8 mouse cellular contexts compared by ENCODE assay signal in genomic region chr4:126296617-126297101, GRCm38 (mm10). TPM values are rescaled to one million over a fixed set of nuclear protein-coding genes. Genes with fewer than 3 reads are reported as not detected.
A peak's percentile ranks its signal among the peaks of the same experiment; 100 is the strongest.
DNase-seq lines count a peak whose midpoint lies in the region; ATAC-seq lines count a peak whose summit lies in the region.

No protein-coding gene starts in this region.

- peak overlapping the region; percentile 65 for H3K4me2 ChIP-seq in embryonic facial prominence, embryonic 13.5 days
- peak overlapping the region; percentile 67 for H3K4me2 ChIP-seq in heart, embryonic 13.5 days
- peak overlapping the region; percentile 60 for H3K4me2 ChIP-seq in kidney, embryonic 15.5 days

- peak overlapping the region; percentile 68 for H3K9ac ChIP-seq in embryonic facial prominence, embryonic 13.5 days
- H3K9ac ChIP-seq in heart, embryonic 13.5 days: peak overlapping the region; percentile 73
- peak overlapping the region; percentile 47 for H3K9ac ChIP-seq in kidney, embryonic 15.5 days

- peak overlapping the region; percentile 33 for H3K4me3 ChIP-seq in embryonic facial prominence, embryonic 13.5 days
- peak overlapping the region; percentile 41 for H3K4me3 ChIP-seq in heart, embryonic 13.5 days
- peak overlapping the region; percentile 30 for H3K4me3 ChIP-seq in kidney, embryonic 15.5 days (replicated peaks)

- H3K4me1 ChIP-seq in embryonic facial prominence, embryonic 13.5 days: peaks cover 52% of the 10 kb centered on the region
- peaks cover 27% of the 10 kb centered on the region for H3K4me1 ChIP-seq in heart, embryonic 13.5 days
- H3K4me1 ChIP-seq in kidney, embryonic 15.5 days: peaks cover 31% of the 10 kb centered on the region

- peak overlapping the region; percentile 80 for H3K27ac ChIP-seq in embryonic facial prominence, embryonic 13.5 days
- H3K27ac ChIP-seq in heart, embryonic 13.5 days (replicated peaks): 0 out of 2 replicates have a peak overlapping the region, but pooled peaks have one; percentile 1
- H3K27ac ChIP-seq in kidney, embryonic 15.5 days: 0 out of 2 replicates have a peak overlapping the region, but pooled peaks have one; percentile 51

- H3K9me3 ChIP-seq in embryonic facial prominence, embryonic 13.5 days: no peaks in the 10 kb centered on the region
- no peaks in the 10 kb centered on the region for H3K9me3 ChIP-seq in heart, embryonic 13.5 days
- H3K9me3 ChIP-seq in kidney, embryonic 15.5 days (replicated peaks): no peaks in the 10 kb centered on the region

- WGBS in embryonic facial prominence, embryonic 13.5 days: 1% methylated on average over 34 of the region's 34 CpGs
- 1% methylated on average over 34 of the region's 34 CpGs for WGBS in heart, embryonic 13.5 days
- WGBS in kidney, embryonic 15.5 days: 2% methylated on average over 34 of the region's 34 CpGs

- H3K27me3 ChIP-seq in embryonic facial prominence, embryonic 13.5 days: peaks cover 35% of the 10 kb centered on the region
- peaks cover 68% of the 10 kb centered on the region for H3K27me3 ChIP-seq in heart, embryonic 13.5 days (replicated peaks)
- peaks cover 65% of the 10 kb centered on the region for H3K27me3 ChIP-seq in kidney, embryonic 15.5 days

- peaks cover 11% of the 10 kb centered on the region; the same call in 1 of the 2 replicates for H3K36me3 ChIP-seq in embryonic facial prominence, embryonic 13.5 days
- no peaks in the 10 kb centered on the region for H3K36me3 ChIP-seq in heart, embryonic 13.5 days
- H3K36me3 ChIP-seq in kidney, embryonic 15.5 days: no peaks in the 10 kb centered on the region

- peak; percentile 84 for DNase-seq in adrenal gland, adult 2 months
- peak; percentile 83 for DNase-seq in lung, postnatal 10 days
- DNase-seq in retina, postnatal 1 day: peak; percentile 61
- no peak for DNase-seq in layer of hippocampus, adult 11-12 months (ENCODE audit: low spot score)

- ATAC-seq in CD4-positive, CD25-positive, alpha-beta regulatory T cell, adult 4 months: peak; percentile 57
- no peak for ATAC-seq in embryonic facial prominence, embryonic 13.5 days (ENCODE audit: insufficient number of reproducible peaks, insufficient read depth, low FRiP score, low TSS enrichment, low read depth)
- ATAC-seq in heart, embryonic 13.5 days (ENCODE audit: extremely low read depth, insufficient number of reproducible peaks, low FRiP score, low TSS enrichment): 0 out of 2 replicates have a peak, but pooled peaks have one; percentile 21
- peak; percentile 44; the same call in 1 of the 2 replicates for ATAC-seq in kidney, embryonic 15.5 days (replicated peaks; ENCODE audit: low FRiP score)

RNA-seq across cellular contexts. Expression of gene Col8a2, which starts 10.1 kb away (rescaled TPM):
- polyA plus RNA-seq in CD4-positive, CD25-positive, alpha-beta regulatory T cell, adult 4 months (2017; shearing (Covaris generic)): not detected
- 1 to 10 TPM; 1.4 to 6.1 TPM for total RNA-seq in adrenal gland, adult 2 months (2021)
- 1.9 TPM in 2 replicates for polyA plus RNA-seq in adrenal gland, adult 2 months (2012; rRNA removed)
- polyA plus RNA-seq in embryonic facial prominence, embryonic 13.5 days (2015; fragmentation: Nextera tagmentation; extraction: Ambion mirVana): 33.9 and 43.4 TPM in 2 replicates
- 4.2 and 4.9 TPM in 2 replicates for polyA plus RNA-seq in heart, embryonic 13.5 days (2015; fragmentation: Nextera tagmentation; extraction: Ambion mirVana)
- 10.6 and 15.2 TPM in 2 replicates for polyA plus RNA-seq in kidney, embryonic 15.5 days (2015; fragmentation: Nextera tagmentation; extraction: Ambion mirVana)

RNA-seq across cellular contexts. Expression of gene Adprhl2, which starts 24.8 kb away (rescaled TPM):
- polyA plus RNA-seq in CD4-positive, CD25-positive, alpha-beta regulatory T cell, adult 4 months (2017; shearing (Covaris generic)): 10 to 100 TPM; 20.3 to 33.8 TPM
- 10 to 100 TPM; 26.2 to 34.9 TPM for total RNA-seq in adrenal gland, adult 2 months (2021)
- 45.8 and 46.5 TPM in 2 replicates for polyA plus RNA-seq in adrenal gland, adult 2 months (2012; rRNA removed)
- 94.3 and 97.5 TPM in 2 replicates for polyA plus RNA-seq in embryonic facial prominence, embryonic 13.5 days (2015; fragmentation: Nextera tagmentation; extraction: Ambion mirVana)
- 40.5 and 44.6 TPM in 2 replicates for polyA plus RNA-seq in heart, embryonic 13.5 days (2015; fragmentation: Nextera tagmentation; extraction: Ambion mirVana)
- 74.4 and 81.1 TPM in 2 replicates for polyA plus RNA-seq in kidney, embryonic 15.5 days (2015; fragmentation: Nextera tagmentation; extraction: Ambion mirVana)

RNA-seq across cellular contexts. Expression of gene Tekt2, which starts 28.8 kb away (rescaled TPM):
- polyA plus RNA-seq in CD4-positive, CD25-positive, alpha-beta regulatory T cell, adult 4 months (2017; shearing (Covaris generic)): not detected
- total RNA-seq in adrenal gland, adult 2 months (2021): 1 to 10 TPM; 3.2 to 3.3 TPM
- polyA plus RNA-seq in adrenal gland, adult 2 months (2012; rRNA removed): 2.9 and 4.8 TPM in 2 replicates
- 18.5 and 22.0 TPM in 2 replicates for polyA plus RNA-seq in embryonic facial prominence, embryonic 13.5 days (2015; fragmentation: Nextera tagmentation; extraction: Ambion mirVana)
- polyA plus RNA-seq in heart, embryonic 13.5 days (2015; fragmentation: Nextera tagmentation; extraction: Ambion mirVana): 1.7 and 2.4 TPM in 2 replicates
- polyA plus RNA-seq in kidney, embryonic 15.5 days (2015; fragmentation: Nextera tagmentation; extraction: Ambion mirVana): 4.7 and 4.9 TPM in 2 replicates

RNA-seq across cellular contexts. Expression of gene Trappc3, which starts 34.5 kb away (rescaled TPM):
- polyA plus RNA-seq in CD4-positive, CD25-positive, alpha-beta regulatory T cell, adult 4 months (2017; shearing (Covaris generic)): 100 to 1,000 TPM in 1 of 2 experiments, 10 to 100 TPM in 1; 64.4 to 121 TPM
- total RNA-seq in adrenal gland, adult 2 months (2021): 100 to 1,000 TPM in 1 of 2 experiments, 10 to 100 TPM in 1; 85.8 to 103 TPM
- 16.2 and 16.5 TPM in 2 replicates for polyA plus RNA-seq in adrenal gland, adult 2 months (2012; rRNA removed)
- polyA plus RNA-seq in embryonic facial prominence, embryonic 13.5 days (2015; fragmentation: Nextera tagmentation; extraction: Ambion mirVana): 122 and 126 TPM in 2 replicates
- 68.5 and 74.5 TPM in 2 replicates for polyA plus RNA-seq in heart, embryonic 13.5 days (2015; fragmentation: Nextera tagmentation; extraction: Ambion mirVana)
- 106 and 111 TPM in 2 replicates for polyA plus RNA-seq in kidney, embryonic 15.5 days (2015; fragmentation: Nextera tagmentation; extraction: Ambion mirVana)

RNA-seq across cellular contexts. Expression of gene Map7d1, which starts 40.5 kb away (rescaled TPM):
- 1 to 10 TPM; 2.0 to 6.3 TPM for polyA plus RNA-seq in CD4-positive, CD25-positive, alpha-beta regulatory T cell, adult 4 months (2017; shearing (Covaris generic))
- total RNA-seq in adrenal gland, adult 2 months (2021): 10 to 100 TPM; 55.4 to 68.7 TPM
- 98.3 and 98.7 TPM in 2 replicates for polyA plus RNA-seq in adrenal gland, adult 2 months (2012; rRNA removed)
- 48.8 and 57.0 TPM in 2 replicates for polyA plus RNA-seq in embryonic facial prominence, embryonic 13.5 days (2015; fragmentation: Nextera tagmentation; extraction: Ambion mirVana)
- polyA plus RNA-seq in heart, embryonic 13.5 days (2015; fragmentation: Nextera tagmentation; extraction: Ambion mirVana): 36.7 and 37.1 TPM in 2 replicates
- polyA plus RNA-seq in kidney, embryonic 15.5 days (2015; fragmentation: Nextera tagmentation; extraction: Ambion mirVana): 39.6 and 40.7 TPM in 2 replicates

Comparison
In these comparisons a context has a peak if more than half of its experiments do, and no peak if none do; other contexts are left out.
1. H3K27ac ChIP-seq: peak in every context shown above with its lines; median percentile 80 in embryonic facial prominence, embryonic 13.5 days; 51 in kidney, embryonic 15.5 days; 1 in heart, embryonic 13.5 days.